Mouse (Mus musculus): ENCODE measurements around the gene Chd5. TPM values are rescaled to one million over a fixed set of nuclear protein-coding genes. Genes with fewer than 3 reads are reported as not detected.

The Chd5 gene
- polyA plus RNA-seq, 1 experiment, result 0.28 TPM

DNA sequence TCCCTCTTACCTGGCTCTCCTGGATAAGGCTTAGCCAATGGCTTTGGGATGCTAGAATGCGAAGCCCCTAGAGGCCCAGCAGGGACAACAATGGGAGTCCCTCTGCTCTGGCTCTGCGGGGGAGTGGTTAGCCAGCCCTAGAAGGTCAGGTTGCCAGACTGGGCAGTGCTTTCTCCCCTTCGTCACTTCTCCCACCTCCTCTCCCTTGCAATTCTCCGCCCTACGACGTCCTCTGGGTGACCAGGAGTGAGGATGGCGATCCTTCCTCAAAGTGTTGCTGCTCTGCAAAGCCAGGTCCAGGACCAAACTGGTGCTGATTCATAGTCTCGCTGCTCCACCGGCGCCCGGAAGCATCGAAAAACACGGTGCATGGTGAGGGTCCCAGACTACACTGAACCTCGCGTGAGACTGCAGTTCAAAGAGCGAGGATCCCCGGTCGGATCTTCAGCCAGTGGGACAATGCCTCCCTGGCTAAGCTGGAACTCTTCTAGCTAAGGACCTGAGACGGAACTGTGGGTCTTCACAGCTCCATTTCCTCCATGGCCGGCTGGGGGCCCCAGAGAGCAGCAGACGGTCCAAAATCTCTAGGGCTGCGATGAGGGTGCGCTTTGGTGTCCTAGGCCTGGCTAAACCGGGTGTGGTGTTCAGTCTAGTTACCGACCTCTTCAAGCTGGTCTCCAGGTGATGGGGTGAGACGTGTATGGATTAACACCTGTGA, 19.8 kb upstream of the Chd5 start, which contains the start of gene Rnf207:
Gene Rnf207, minus strand, starts transcription at position 477 of the 718 bp plus-strand sequence.
- DNase-seq (ENCODE audit: low read depth), result no peak

DNA sequence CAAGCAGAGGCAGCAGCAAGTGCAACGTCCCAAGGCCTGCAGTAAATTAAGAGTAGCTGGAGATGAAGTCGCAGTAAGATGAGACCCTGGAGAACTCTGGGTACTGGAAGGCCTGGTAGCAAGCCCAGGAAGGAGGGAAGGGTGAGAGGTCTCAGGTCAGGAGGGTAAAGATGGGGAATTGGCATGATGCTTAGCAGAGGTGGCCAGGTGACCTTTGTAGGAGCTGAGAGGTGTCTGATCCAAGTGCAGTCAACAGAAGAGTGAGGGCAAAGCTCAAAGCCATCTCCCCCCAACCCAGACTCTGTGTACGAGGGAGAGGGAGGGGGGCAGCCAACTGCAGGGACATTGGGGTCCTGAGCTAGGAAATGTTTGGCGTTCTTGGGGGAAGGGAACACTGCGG, 17.0 kb upstream of the Chd5 start:
- no peak for DNase-seq (ENCODE audit: low read depth)

DNA sequence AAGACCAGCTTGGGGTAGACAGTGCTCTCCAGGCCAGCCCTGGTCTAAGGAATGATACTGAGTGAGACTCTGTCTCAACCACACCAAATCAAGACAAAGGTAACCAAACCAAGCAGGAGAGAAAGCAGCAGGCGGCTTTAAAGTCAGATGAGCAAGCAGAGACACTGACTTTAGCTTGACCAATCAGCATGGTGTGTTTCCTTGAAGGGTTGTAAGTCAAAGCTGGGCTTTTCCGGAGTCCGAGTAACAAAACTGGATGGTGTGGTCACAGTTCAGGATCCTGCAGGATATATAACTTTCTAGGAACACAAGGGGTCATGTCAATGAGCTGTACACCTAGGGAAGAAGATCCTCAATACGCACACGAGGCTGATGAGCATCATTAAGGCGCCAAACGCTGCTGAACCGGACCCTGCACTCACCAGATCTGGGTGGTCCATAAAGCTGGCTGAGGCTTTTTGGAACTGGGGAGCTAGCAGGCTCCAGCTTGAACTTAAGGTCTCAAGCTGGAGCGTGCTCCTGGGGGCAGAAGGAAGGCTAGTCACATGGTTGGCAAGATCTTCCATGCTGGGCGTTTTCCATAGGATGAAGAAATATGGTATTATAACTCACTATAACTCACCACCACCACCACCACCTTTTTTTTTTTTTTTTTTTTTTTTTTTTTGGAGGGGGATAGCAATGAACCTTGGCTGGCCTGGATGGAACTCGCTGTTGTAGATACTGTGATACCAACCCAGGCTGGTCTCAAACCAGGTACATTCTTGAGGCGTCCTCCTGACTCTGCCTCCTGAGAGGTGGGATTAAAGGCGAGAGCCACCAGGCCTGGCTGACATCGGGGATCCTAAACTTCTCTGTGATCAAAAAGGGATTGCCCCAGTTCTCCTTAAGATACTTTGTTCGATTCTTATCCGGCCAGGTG, 13.5 kb upstream of the Chd5 start:
- no peak for DNase-seq (ENCODE audit: low read depth)

DNA sequence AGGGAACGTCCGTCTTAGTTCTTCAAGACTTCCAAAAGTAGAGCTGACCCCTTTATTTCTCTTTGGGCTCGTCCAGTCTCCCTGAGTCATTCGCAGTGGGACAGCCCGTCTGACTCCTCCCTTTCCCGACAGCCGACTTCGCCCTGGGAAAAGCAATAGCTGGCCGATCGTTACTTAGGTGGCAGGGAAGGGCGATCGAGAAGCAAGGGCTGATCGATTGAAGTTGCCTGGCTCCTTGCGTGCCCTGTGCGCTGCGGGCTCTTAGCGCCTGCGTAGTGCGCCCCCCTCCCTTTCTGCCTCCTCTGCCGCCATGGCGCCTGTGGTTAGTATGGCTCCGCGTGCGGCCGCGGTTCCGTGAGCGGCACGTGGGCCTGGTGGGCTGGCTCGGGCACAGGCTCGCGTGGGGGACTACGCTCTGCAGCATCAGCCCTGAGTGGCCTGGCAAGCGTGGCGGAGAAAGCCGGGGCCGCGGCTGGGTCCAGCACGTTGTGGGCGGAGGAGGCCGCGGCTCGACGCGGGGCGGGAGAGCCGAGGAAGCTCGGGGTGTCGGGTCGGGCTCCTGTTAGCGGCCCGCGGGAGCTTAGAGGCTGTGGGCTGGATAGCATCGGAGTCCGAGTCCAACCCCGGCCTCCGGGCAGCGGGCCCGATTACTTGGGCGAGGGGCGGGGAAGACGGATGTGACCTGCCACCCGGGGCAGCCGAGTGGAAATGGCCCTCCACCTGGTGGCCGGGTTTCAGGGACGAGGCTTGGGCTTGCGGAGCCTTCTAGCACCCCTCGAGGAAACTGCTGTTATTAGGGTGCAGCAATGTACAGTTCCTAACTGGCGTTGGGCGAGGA, 12.7 kb upstream of the Chd5 start, which contains the start of gene Rpl22:
Gene Rpl22, plus strand, starts transcription at position 169 of the 838 bp plus-strand sequence.
- DNase-seq (ENCODE audit: low read depth), result peak; percentile 82

DNA sequence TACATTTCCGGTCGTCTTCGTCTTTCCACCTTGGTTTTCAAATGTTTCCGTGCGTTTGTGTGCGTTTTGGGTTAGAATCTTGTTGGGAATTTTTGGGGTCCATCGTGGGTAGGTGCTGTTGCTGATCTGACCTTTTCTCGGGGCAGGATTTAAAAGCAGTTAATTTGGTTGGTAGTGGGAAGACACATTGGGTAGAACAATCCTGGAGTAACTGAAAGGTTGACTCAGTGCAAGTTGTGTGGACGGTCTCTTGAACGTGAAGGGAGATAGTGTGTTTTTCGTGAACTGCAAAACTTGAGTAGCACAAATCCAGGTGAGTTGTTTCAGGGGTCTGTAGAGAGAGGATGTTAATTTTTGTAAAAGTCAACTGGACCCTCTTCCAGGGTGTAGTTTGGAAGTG, 11.9 kb upstream of the Chd5 start:
- no peak for DNase-seq (ENCODE audit: low read depth)

DNA sequence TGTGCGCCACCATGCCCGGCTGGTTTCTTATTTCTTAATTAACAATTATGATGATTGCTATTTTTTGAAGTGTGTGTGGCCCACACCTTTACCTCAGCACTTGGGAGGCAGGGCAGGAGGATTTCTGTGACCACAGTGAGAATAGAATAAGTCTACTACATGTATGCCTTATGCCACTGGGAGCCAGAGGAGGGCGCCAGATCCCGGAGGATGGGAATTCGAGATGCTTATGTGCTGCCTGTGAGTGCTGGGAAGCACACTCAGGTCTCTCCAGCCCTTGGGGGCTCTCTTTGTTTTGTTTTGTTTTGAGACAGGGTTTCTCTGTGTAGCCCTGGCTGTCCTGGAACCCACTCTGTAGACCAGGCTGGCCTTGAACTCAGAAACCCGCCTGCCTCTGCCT, 9.8 kb upstream of the Chd5 start:
- DNase-seq (ENCODE audit: low read depth), result no peak

DNA sequence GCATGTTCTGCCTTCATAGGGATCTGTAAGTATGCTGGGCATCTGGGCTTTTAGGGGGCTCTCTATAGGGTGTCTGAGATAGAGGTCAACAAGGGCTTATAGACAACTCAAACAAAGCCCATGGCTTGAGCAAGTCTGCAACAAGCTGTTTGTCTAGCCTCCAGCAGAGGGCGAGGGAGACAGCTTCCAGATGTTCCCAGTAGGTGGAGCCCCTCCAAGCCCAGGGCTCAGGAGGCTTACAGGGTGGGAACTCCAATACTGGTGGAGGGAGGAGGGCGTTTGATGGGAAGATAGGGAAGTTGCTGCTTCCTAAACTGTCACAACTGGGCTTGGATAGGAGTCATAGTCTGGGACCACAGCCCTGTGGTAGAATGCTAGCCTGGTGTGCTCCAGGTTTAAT, 5.5 kb upstream of the Chd5 start:
- DNase-seq (ENCODE audit: low read depth), result no peak

DNA sequence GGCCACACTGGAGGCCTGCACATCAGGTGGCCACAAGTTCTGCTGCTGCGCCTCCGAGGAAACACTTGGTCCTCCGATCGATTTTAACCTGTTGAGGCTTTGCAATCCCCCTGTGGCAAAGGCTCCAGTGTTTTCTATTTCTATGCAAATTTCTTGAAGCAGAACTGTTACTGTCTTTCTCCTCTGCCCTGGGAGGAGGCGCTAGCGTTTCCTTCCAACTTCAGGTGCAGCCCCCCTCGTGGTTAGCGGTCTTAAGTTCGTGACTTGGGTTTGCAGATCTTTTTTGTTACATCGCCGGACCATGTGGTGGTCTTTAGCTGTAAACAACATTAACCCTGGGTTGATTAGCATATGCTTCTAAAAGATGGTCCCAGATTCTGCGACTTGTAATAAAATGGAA, 4.9 kb upstream of the Chd5 start:
- DNase-seq (ENCODE audit: low read depth), result no peak

DNA sequence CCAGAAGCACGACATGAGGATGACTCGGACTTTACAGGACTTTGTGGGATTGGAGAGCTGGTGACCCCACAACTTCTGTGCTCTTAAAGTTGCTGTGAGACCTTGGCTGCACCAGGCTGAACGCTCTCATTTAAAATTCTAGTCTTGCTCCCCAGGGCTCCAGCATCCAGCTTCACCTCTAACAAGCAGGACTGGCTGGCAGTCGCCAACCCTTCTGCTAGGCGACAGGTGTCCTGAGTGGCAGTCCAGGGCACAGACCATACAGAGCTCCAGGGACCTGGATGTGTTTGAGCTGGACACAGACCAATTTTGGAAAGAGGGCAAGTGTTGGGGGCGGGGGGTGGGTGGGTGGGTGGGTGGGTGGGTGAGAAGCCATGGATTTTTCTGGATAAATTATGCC, 679 bp upstream of the Chd5 start:
- DNase-seq (ENCODE audit: low read depth), result no peak

DNA sequence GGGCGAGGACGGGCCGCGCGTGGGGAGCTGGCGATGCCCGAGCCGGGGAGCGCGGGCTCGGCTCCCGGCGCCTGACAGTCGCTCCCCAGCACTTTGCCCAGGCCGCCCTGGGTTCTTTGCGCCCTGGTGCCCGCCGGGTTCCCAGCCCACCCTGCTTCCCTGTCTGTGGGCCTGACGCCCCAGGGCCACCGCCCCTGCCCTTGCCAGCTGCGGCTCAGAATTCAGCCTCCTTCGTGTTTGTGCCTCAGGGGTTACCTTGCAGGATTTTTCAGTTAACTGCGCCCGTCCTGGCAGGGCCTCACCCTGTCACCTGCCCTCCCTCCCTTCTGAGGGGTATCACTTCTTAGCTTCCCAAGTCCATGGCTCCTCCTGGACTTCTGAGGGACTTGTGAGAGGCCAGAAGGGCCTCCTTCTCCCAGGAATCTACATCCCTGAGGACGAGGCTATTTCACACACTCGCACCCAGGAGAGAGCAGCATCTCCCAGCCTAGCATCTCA, 891 bp downstream of the Chd5 start:
- DNase-seq (ENCODE audit: low read depth), result no peak

DNA sequence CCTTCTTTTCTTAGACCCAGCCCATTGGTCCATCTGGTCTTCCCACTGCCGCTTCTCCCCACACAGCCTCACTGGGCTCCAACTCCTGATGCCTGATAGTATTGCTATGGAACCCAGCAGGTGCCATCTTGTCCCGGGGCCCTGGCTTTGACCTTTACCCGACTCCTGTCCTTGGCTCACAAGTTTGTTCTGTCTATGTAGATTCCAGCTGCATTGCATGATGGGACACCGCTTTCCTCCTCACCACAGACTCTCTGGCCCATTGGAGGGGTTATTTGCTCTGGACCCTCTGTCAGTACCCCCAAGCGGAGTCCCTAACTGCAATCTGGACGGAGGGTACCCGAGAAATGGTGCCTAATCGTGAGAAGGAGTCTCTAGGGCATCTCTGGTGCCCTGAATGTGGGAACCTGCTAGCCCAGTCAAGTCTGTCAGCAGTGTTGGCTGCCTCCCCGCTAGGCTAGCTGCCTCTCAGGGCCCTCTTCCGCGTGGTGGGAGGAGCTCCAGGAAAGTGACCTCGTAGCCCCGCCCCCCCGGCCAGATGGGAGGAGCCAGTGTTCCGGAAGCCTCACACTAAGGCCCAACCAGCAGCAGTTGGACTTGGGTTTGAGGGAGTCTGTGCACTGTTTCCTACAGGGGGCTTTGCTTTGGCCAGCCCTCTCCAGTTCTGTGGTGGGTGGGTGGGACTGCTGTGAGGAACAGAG, 2.3 kb downstream of the Chd5 start:
- DNase-seq (ENCODE audit: low read depth), result no peak

DNA sequence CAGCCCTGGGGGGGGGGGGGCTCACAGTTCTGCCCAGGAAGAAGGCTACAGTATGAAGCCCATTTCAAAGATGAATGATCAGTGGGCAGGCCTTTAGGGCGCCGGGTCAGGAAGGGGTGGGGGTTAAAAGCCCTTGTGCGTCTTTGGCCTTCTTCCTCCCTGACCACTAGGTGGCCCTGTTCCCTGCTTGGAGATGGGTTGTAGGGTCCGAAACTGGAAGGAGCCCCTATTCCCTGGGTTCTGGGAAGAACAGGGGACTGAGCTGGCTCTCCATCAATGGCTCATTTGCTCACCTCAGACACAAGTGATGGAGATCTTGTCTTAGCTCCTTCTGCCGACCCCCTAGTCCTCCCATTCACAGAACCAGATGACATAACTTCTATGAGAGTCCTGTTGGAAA, 4.8 kb downstream of the Chd5 start:
- DNase-seq (ENCODE audit: low read depth), result no peak

DNA sequence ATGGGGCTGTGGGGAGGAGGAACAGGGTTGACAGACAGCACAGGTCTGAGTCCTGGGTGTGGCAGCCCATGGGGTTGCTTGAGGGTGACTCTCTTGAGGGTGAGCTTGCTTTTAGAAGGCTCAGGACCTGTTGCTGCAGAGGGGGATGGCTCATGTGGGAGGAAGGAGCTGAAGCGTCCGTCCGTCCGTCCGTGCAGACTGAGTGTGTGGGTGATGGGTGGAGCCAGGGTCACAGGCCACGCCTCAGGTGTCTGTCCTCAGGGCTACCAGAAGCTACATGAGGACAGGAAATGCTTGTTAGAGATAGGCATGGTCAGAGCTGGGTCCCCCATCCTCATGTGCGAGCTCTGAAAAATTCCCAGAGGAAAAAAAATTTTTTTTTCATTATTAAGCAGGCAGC, 6.2 kb downstream of the Chd5 start:
- no peak for DNase-seq (ENCODE audit: low read depth)

DNA sequence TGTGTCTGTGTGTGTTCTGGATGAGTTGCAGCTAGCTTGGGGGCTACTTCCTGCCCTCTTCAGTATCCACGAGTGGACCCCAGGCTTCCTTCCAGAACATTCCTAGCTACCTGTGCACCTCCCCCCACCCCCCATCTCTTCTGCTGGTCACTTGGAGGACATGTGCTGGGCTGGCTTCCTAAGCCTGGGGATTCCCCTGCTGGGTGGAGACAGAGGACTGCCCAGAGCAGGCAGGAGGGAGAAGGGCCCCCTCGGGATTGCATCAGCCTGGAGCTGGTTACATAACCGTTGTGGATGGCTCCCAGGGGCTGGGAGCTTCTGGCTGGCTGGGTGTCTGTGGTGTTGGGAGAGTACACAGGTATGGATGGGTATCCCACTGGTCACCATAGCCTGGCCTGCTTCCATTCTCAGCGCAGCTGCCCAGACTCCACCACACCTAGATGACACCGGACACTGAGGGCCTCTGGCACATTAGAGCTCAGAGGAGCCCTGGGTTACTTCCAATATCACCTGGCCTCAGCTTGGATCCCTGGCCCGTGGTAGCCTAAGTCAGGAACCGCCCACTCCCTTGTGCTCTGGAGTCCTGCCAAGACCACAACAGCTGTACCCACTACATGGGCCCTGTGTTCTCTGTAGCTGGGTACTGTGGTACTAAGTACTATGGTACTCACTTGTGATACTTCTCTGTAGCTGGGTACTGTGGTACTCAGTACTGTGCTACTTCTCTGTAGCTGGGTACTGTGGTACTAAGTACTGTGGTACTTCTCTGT, 6.9 kb downstream of the Chd5 start:
- no peak for DNase-seq (ENCODE audit: low read depth)

DNA sequence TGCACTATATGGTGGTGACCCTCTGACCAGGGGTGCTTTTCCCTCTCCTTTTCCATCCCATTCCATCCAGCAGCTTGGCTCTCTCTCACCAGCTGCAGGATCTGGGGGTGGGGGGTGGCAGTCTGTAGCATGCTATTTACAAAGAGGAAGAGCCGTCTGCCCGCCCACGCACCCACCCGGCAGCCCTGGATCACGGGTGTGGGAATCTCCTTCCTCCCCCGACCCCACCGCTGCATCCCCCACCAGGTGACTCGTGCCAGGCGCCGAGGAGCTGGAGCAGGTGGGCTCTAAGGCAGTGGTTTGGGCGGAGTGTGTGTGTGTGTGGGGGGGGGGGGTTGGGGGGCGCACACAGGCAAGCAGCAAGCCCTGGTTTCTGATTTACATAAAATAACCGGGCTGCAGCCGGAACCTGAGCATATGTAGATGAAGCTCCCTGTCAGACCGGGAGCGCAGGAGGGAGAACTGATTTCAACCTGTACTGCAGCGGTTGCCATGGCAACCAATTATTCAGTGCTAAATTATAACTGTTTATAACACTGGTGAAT, 11.5 kb downstream of the Chd5 start:
- DNase-seq (ENCODE audit: low read depth), result no peak

DNA sequence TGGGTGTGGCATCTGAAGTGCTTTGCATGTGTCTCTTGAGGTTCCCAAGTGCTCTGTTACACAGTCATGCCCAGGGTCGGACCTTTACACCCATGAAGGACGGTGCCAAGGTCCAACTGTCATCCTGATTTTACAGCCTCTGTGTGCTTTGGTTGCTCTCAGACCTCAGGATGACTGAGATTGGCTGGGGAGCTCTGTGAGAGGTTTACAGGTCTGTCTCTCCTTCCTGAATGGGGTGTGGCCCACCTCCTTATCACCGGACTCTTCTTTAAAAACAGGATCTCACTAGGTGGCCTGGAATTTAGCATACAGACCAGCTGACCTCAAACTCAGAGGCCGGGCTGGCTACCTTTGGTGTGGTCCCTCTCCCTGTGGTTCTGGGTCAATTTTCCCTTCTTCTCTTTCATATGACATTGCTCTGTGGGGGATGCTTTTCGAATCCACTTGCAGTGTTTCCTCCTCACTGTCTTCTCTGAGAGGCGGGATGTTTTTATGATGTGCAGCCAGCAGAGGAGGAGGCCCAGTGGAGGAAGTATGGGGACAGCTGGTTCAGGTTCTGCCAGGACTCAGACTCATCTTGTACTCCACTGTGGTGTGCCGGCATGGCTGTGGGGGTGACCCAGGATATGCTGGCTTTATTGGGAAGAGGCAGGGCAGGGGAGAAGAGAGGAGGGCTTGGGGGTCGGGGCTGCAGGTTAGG, 12.4 kb downstream of the Chd5 start:
- no peak for DNase-seq (ENCODE audit: low read depth)

DNA sequence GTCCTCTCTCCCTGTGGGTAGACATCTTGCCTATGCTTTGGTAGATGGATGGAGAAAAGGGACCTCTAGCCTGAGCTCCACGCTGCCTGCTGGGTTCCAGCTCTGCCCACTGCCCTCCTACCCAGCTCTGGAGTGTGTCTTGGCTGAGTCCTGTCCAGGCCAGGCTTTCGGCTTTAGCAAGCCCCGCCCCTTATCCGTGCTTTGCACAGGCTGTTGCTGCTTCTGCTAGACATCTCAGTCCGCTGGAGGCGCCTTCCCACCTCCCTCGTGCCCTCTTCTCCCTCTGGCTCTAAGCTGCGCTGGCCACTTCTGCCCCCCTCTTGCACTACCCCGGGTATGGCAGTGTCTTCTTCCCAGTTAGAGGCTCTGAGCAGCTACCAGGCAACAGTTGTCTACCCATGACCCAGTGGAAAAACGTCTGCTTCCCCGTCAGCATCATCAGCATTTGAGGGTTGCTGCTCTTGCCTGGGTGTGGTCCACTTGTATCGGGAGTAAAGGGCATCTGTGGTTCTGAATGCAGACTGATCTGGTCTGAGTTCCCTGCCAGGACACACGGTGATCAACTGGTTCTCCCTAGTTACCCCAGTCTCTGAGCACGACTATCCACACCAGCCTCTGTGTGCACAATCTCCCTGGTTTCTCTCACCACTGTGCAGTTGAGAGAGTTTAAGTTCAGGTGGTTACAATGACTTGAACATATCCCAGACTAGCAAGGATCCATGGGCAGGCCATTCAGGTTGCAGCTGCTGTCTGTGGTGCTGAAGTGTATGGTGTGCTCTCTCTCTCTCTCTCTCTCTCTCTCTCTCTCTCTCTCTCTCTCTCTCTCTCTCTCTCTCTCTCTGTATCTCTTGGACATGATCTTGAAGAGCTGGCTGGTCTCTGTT, 13.2 kb downstream of the Chd5 start:
- DNase-seq (ENCODE audit: low read depth), result no peak

DNA sequence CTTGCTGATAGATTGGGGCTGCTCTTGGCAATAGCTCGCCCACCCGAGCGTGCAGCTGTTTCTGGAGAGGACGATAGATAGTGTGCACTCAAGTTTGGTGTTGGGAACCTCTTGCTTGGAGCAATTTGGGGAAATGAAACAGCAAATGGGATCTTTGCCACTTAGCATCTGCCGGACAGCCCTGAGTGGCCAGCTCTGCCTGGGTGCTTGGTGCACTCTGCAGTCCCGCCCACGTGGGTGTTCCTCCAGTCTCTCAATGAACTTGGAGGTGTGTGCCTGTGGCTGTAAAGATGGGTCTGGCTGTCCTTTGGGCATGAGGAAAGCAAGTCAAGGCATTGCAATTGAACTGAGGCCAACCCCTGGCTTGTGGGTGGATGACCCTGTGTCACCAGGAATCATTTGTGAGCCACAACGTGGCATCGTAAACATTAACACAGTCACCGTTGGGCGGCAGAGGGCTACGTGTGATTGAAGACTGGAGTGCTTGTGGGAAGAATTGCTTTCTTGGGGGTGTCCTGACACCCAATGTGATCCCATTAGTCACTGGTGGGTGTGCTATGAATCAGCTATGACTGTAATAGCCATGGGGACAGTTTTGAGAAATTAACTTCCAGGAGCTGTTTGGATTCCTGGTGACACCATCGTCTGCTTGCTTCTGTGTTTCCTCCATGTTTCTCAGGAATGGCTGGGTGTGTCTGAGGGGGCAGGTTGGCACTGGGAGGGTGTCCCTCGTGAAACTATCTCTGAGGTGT, 15.6 kb downstream of the Chd5 start:
- DNase-seq (ENCODE audit: low read depth), result no peak
